Mouse (Mus musculus) MEL (cell line): Measurements from ENCODE around the gene Fkbp2.

Experiments used
- POLR2A ChIP-seq, 2 experiments: IDR thresholded peaks; 2 replicates each; pipeline ENCODE4 v1.6.1; 2011 to 2012; ENCODE audit warnings: low read length in 2 of 2, mild to moderate bottlenecking in 2 of 2, control low read depth in 1 of 2, improper control_type of control experiment in 1 of 2, low read depth in 1 of 2, moderate library complexity in 1 of 2; ENCODE audit not compliant: control insufficient read depth in 1 of 2, insufficient read depth in 1 of 2, poor library complexity in 1 of 2
- SMC3 ChIP-seq: IDR thresholded peaks from 2 replicates; pipeline ENCODE4 v1.6.1; 2011; ENCODE audit warnings: low read depth, low read length, improper control_type of control experiment
- TBP ChIP-seq: IDR thresholded peaks from 2 replicates; pipeline ENCODE4 v1.8.0; 2011; ENCODE audit warnings: low read depth, low read length, improper control_type of control experiment

DNA sequence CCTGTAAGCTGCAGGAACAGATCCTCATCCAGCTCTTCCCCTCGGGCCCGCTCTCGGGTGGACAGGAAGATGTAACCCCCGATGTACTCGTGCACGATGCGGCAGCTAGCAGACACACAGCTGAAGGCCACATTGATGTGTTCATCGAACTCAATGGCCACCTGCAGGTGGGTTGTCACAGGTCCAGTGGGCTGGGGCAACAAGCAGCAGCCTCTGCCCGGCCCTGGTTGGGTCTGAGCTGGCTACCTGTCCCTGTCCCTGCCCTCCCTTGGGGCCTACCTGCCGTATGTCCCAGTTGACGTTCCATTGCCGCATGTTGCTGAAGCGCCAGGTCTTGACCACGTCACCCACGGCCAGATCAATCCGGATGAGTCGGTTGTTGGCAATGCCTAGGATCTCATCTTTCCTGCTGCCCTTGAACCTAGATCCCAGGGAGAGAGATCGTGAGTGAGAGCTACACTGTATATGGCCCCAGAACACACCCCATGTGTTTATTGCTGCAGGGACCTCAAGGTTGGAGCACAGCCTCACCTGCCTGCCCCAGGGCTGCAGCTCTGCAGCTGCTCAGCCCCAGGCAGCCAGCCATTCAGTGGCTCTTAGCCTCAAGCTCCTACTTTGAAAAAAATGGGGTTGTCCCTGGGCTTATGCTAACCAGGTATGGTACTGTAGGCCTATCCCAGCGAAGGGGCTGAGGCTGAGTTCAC lies 19.2 kb upstream of the Fkbp2 start:
- TF ChIP-seq POLR2A (IDR thresholded peaks at IDR 0.05; ENCODE audit: control insufficient read depth in 1 of 2, insufficient read depth in 1 of 2, low read depth in 1 of 2, low read length in 2 of 2, poor library complexity in 1 of 2) (no peak), TBP (no peak), SMC3 (no peak)
